Mouse (Mus musculus): ENCODE data around the gene Arl8b.

GRCm38 (mm10) chr6:108837081-108837480 is 54.2 kb downstream of the Arl8b start:
- TF ChIP-seq CTCF (conservative IDR thresholded peaks at IDR 0.05; ENCODE audit: low read length) (no peak), POU5F1 (IDR thresholded peaks at IDR 0.05; ENCODE audit: borderline replicate concordance, low read length) (no peak)
